Mouse (Mus musculus): ENCODE data around the gene Celsr1.

- no peak for TF ChIP-seq CTCF (IDR thresholded peaks at IDR 0.05; ENCODE audit: borderline replicate concordance, insufficient read depth, low read depth, low read length)
- TF ChIP-seq POLR2A (IDR thresholded peaks at IDR 0.05; ENCODE audit: borderline replicate concordance, insufficient read depth, low read length), result no peak
Measured at GRCm38 (mm10) chr15:85879498-85879895, 154.1 kb downstream of the Celsr1 start.
